Mouse (Mus musculus): ENCODE measurements around the gene Olfm2.

Olfm2 gene

DNA sequence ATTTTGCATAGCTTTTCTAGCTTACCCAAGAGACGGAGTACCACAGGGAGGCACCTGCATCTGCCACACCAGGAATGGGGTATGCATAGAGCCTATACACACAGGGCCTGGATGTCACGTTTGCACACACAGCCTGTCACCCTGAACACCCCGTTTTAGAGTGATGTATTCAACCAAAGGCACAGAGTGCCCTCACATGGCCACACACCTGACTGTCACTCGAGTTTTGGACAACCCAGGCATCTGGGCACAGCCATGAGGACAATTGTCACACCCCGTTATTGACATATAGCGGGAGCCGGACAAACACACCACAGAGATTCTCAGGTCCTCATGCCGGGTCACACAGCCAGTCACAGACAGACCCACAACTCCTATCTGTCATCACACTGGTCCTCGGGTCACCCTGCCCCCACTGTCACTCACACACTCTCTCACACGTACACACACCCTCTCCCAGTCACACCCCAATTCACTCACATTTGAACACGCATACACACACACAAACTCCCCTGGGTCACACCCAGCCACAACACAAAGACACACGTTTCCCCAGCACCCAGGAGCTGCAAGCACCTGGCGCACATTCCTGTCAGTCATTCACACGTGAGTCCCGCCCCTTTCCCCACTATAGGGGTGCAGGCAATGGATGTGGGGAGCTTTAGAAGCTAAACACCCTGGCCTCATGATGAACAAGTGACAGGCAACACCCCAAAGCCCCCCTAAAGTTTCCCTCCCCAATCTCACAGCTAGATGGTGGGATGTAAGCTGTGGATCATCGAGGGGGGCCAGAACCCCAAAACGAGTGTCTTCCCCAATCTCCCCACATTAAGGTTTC is 801 bp downstream of the Olfm2 start:
- no peak for DNase-seq (ENCODE audit: low read depth, low spot score)

DNA sequence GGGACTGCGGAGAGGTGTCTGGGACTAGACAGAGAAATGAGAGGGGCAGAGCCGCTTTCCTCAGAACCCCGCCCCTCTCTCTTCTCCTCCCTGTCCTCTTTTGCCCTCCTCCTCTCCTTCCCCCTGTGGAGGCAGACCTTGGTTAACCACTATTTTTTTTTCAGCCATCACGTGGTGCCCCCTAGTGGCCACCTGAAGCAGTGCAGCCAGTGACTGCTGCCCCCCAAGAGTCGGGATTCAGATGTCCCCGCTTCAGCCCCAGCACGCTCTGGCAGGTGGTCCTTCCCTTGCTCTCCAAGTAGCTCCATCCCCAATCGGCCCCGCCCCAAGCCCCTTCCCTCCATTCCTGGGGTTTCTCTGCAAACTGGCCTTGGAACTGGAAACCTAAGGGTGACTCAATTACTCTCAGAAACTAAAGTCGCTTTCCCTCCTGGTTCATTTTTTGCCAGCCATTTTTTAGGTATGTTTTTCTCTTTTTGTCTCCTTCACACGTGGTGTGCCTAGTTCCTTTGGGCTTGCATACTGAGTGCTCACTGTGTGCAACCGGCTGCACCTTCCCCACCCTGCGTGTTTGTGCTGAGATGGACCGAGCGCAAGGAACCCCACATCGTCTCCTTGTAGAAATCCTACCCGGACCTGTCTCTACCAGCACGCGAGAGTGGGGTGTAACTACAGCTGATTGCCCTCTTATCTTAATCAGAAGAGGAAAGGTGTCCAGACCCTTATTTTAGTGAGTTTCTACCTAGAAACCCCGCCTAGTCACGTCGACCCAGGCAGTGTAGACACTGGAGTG is 2.0 kb downstream of the Olfm2 start:
- DNase-seq (ENCODE audit: low read depth, low spot score) = peak; percentile 48

DNA sequence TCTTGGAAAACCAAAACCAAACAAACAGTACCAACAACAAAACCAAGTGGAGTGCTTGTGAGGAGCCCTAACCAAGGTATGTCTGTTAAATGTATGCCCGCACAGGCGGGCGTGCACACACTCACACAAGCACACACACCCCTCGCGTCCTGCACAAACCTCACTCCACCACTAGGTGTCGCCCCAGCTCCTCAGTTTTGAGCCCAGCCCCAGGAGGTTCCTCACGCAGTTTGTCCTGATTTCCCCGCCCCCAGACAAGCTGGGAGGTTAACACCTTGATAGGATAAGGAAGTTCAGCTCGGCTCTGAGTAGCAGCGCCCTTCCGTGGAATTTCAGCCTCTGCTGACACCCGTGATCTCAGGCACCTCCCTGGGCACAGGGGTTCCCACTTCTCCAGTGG is 5.7 kb downstream of the Olfm2 start:
- DNase-seq (ENCODE audit: low read depth, low spot score) = peak; percentile 89

DNA sequence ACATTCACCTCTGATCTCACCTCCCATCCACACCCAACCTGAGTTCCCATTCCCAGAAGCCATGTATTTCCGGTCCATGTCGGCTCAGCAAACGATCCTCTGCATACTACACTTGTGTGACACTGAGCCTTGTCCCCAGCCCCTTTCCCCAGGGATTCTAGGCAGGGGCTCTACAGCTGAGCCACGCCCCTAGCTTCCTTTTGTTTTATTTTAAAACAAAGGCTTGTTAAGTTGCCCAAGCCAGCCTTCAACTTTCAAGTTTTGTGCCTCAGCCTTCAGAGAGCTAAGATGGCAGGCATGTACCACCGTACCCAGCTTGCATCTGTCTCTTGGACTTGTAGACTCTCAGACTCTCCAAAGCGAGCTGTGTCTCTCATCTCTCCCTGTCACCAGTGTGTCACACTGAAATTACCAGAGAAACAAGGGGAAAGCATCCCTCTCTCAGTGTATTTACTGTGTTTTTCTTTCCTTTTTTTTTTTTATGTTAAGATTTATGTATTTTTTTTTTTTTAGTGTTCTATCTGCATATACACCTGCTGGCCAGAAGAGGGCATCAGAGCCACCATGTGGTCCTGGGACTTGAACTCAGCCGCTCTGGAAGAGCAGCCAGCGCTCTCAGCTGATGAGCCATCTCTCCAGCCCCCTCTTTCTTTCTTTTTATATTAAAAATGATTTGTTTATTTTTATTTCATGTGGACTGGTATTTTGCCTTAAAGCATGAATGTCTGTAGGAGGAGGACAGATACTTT is 7.7 kb downstream of the Olfm2 start:
- peak; percentile 84 for DNase-seq (ENCODE audit: low read depth, low spot score)

DNA sequence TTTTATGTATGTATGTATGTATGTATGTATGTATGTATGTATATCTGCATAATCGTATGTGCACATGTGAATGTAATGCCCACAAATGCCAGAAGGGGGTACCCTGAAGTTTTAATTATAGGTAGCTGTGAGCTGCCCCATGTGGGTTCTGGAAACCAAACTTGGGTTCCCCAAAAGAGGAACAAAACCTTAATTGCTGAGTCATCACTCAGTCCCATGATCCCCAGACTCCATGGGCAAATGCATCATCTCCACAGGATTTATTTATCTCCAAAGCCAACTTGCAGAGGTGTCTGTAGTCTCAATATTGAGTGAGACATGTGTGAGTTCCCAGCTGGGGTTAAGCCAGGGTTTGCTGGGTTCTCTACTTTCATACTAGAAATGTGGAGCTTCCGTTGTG is 8.9 kb downstream of the Olfm2 start:
- no peak for DNase-seq (ENCODE audit: low read depth, low spot score)

DNA sequence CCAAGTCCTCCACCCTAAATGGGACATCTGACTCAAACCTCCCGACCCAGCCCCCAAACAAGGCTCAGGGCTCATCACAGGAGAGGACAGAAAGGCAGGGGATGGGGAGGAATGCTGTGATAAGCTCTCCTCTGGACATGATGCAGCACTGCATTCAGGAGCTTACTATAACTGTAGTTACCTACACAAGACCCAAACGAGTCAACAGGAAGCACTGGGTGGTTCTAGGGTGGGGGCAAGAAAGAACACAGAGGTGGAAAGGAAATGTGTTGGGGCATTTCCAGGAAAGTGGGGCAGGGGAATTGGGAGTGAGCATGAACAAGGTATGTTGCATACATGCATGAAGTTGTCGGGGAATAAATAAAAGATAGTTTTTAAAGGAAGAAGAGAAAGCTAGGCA is 11.5 kb downstream of the Olfm2 start:
- peak; percentile 35 for DNase-seq (ENCODE audit: low read depth, low spot score)

DNA sequence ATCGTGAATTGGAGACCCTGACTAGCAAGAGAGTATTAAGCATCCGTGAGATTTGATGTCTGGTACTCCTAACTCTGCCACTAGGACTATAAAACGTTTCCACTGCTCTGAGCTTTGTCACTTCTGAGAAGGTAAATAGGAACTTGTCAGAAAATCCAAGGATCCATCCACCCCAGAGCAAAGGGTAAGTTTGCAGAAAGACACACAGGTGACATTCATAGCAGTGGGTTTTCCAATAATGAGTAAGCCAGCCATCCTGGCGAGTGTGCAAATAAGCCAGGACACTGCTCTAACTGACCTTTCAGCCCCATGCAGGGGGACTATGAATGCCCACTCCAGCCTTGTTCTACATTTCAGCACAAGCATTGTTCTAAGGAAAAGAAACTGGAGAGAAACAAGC is 14.4 kb downstream of the Olfm2 start:
- no peak for DNase-seq (ENCODE audit: low read depth, low spot score)

DNA sequence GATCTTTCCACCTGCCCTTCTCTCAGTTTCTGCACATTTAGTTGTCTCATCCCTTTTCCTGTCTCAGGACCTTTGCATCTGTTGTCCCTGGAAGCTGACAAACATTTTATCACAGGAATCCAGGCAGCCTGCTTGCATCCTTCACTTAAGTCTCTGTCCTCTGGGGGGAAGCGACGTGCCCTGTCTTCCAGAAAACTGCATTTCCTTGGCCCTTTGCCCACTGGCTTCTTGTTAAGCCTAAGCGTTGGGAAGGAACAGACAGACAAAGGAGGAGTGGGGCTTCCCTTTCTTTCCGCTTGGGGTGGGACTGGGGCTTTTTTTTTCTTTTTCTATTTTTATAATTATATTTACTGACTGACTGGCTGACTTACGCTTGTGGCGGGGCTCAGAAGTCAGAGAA is 16.7 kb downstream of the Olfm2 start:
- no peak for DNase-seq (ENCODE audit: low read depth, low spot score)

DNA sequence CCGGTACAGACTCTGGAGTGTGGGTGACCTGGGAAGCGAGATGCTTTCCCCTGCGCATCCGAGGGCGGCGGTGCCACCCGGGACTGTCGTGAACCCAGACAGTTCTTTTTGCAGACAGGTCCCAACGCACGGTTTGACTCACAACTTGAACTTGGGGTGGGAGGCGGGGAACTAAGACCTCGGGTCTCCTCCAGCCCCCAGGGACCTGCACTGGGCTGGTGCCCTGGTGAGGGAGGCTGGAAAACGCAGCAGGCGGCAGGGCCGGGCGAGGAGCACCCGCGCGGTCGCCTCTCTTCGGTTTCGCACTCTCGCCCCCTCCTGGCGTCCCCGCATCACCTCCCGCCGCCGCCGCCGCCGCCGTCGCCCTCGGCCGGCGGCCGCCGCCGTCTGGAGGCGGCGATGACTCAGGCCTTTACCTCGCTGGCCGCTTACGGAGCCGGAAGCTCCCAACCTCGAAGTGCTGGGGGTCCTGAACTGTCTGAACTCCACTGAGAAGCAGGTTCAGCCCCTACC is 18.5 kb downstream of the Olfm2 start:
- DNase-seq (ENCODE audit: low read depth, low spot score) = peak; percentile 71

DNA sequence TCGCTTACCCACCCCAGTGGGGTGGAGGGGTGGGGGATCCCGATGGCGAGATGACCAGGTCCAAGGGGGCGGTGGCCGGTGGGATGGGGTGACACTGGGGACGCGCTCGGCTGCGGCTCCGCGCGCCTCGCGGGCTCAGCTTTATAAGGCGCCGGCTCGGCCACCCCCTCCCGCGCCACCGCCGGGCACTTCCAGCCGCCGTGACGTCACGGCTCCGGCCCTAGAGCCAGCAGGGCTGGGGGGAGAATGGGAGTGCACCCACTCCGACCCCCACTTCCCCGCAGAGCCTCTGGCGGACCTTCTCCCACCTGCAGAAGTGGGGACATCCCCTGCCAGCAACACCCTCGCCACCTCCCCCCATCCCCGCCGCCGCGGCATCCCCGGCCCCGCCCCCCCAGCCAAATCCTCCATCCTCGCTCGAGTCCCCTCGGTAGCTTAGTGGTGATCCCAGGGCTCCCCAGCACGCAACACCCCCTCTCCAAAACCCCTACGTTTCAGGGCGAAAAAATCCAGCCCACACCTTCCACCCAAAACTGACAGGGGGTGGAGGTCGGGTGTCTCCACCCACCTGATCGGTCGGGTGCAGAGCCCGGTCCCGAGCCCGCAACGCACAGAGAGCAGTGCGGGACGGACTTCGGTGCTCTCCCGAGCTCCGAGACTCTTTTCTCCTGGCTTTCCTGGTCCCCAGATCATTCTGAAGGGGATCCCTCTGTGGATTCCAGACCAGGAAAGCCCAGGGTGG is 19.1 kb downstream of the Olfm2 start:
- peak; percentile 37 for DNase-seq (ENCODE audit: low read depth, low spot score)

DNA sequence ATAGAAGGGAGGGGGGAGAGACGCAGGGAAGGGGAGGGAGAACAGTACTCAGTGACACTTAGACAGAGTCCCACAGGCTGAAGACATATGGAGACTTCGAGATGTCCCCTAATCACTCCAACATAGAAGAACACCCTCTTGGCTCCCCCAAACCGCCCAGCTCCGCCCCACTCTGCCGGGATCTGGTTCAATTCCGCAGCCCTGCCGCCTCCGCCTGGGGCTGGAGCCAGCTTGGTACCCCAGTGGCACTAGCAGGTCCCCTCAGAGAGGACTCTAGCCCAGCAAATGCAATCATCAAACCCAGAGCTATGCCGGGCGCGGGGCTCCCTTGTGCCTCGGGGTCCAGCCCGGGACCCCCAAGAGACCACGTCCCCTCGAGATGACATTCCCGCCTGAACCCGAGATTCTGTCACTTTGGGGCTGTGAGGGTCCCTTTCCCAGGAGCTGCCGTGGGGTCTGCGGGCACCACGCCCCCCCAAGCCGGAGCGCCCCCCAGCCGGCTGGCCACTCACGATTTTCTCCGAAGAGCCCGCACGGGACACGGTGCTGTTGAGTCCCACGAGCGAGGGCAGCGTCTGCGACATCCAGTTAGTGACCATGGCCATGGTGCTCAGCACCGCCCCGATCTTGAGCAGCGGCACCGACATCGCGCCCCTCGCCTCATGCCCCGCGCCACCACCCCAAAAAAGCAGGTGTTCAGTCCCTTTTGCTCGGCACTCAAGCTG is 19.9 kb downstream of the Olfm2 start:
- DNase-seq (ENCODE audit: low read depth, low spot score) = no peak

DNA sequence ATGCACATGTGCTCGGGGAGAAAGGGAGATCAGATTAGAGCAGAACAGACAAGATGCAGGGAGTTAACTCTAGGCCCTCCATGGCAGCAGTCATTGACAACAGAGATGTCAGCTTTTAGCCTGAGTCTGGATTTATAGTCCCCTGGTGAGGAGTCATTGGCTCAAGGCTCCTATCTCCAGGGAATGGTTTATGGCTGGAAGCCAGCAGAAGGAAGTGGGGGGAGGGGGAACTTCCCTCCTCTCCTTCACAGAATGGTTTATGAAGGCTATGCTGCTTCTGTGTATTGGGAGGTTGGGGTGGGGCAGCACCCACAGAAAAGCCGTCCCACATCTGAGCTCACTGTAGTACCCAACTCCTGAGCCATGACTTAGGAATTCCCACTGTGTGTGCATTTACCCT is 24.6 kb downstream of the Olfm2 start:
- no peak for DNase-seq (ENCODE audit: low read depth, low spot score)

DNA sequence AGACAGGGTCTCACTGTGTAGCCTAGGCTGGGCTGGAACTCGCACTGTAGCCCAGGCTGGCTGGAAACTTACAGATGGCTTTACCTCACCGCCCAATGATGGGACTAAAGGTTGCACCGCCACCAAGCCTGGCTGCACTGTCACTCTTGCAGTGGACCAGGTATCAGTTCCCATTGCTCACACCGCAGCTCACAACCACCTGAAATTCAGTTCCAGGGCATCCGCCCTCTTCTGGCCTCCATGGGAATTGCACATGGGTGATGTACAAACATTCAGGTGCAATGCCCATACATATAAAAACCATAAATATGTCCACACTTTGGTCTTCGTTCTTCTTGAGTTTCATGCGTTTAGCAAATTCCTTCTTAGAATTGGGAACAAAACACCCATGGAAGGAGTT is 30.8 kb downstream of the Olfm2 start:
- peak; percentile 45 for DNase-seq (ENCODE audit: low read depth, low spot score)

DNA sequence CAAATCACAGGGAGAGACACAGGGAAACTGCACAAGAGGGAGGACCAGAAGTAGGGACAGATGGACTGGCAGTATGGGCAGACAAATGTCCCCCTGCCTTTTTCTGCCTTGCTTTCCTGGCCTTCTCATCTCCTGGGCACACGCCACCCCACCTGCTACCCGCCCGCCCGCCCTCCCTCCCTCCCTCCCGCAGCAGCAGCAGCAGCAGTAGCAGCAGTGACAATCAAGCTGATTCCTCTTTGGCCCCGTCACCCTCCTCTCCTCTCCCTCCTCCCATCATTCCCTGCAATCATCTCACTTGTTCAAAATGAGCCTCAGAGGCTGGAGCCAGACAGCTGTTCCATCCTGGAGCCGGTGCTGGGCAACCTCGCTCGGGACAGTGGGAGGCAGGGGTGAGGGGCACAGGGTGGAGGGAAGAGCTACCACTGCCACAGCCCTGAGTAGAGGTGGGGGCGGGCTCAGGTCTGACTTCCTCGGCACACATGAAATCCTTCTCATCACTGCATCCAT is 32.6 kb downstream of the Olfm2 start:
- DNase-seq (ENCODE audit: low read depth, low spot score) = no peak

DNA sequence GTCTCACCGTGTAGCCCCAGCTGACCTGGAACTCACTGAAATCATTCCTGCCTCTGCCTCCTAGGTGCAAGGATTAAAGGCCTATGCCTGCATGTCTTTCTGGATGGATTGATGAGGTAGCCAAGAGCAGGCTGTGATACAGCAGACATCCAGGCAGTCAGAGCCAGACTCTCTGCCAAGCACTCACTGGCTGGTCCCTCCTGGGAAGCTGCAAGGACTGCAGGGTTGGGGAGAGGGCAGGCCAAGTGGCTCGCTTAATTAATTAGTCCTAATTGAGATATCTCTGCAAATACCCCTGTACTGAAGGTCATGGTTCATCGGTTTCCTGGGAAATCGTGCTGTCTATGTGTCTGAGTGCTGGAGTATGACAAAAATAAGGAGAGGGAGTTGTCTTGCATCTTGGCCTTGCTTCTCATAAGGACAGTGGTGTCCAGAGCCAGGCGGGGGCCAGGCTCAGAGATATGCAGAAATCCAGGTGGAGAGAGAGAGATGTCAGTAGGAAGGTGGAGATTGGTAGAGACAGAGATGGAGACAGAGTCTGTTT is 33.1 kb downstream of the Olfm2 start:
- no peak for DNase-seq (ENCODE audit: low read depth, low spot score)

DNA sequence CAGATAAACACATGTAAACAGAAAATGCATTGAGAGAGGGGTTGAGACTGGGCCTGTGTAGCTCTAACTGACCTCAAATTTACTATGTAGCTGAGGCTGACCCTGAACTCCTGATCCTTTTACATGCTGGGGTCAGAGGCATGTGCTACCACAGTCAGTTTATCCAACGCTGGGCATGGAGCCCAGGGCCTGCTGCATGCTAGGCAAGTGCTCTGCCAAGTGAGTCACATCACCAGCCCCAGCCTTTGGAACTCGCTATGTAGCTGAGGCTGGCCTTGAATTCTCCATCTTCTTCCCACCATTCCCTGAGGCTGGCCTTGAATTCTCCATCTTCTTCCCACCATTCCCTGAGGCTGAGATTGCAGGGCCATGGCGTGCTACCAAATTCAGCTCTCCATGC is 35.7 kb downstream of the Olfm2 start:
- DNase-seq (ENCODE audit: low read depth, low spot score) = no peak

DNA sequence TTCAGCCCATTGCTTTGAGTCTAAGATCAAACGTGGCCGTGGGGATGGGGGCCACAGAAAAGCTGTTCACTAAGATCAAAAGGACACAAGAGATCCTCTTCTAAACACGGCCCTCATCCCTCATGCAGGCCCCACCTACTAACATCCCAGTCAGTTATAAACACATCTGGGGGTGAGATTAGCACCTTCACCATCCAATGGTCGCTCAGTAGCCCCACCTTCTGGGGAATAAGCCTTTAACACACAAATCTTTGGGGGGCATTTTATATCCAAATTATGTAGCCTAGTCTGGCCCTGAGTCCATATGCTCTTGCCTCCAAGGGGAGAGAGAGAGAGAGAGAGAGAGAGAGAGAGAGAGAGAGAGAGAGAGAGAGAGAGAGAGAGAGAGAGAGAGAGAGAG is 40.2 kb downstream of the Olfm2 start:
- peak; percentile 20 for DNase-seq (ENCODE audit: low read depth, low spot score)

DNA sequence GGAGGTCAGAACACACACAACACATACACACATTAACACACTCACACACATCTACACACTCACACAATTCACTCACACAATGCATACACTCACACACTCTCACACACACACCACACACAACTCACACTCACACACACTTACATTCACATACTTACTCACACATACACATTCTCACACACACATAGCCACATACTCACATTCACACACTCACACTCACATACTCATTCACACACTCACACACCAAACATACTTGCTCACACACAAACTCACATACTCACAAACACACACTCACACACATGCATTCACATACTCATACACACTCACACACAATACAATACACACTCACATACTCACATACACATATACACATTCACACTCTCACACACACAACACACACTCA is 40.7 kb downstream of the Olfm2 start:
- DNase-seq (ENCODE audit: low read depth, low spot score) = no peak

DNA sequence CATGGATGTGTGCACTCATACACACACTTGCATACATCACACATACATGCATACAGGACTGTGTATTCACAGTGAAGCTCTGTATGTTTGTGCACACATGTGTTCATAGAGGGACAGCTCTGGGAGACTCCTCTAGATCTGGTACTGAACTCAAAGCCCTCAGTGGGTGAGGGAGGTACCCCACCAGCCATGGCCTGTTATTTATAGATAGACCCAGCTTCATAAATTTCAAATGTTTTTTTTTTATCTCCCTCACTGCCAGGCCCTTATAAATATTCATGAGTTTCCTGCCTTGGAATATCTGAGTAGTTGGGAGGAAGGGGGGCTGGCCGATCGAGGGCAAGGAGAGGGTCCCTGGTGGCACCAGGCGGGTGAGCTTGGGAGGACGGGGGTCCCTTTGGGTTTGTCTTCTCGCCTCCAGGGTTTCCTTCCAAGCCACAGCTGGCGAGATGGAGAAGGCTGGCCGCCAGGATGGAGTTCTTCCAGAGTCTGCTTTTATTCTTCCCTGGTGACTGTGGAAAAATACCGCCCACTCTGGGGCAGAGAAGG is 42.2 kb downstream of the Olfm2 start:
- no peak for DNase-seq (ENCODE audit: low read depth, low spot score)

DNA sequence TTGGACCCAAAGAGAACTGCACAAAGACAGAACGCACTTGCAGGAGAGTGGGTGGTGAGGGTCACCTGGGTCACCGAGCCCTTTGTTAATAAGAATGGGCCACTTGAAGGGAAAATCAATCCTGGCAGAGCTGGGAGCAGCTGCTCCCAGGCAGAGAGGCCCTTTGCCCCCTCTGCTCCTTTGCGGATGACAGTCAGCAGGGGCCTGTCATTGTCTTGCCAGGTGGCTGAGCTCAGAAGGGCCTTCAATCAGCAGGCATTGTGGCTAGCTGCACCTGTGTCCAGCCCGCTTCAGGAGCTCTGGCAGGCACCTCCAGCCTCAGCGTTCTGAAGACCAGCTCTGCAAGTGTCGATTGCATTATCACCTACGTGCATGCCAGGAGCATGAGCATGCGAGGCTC is 48.7 kb downstream of the Olfm2 start:
- no peak for DNase-seq (ENCODE audit: low read depth, low spot score)
